Mouse (Mus musculus) liver, embryonic 14.5 days (tissue): ENCODE data around the gene Nav2.

Source experiments
- CTCF ChIP-seq: IDR thresholded peaks from 2 replicates; pipeline ENCODE4 v1.5.1; 2016; ENCODE audit warnings: antibody characterized with exemption, low read depth, control low read depth
- EP300 ChIP-seq: IDR thresholded peaks from 2 replicates; pipeline ENCODE4 v1.6.1; 2016; ENCODE audit warnings: antibody characterized with exemption, low read depth

DNA sequence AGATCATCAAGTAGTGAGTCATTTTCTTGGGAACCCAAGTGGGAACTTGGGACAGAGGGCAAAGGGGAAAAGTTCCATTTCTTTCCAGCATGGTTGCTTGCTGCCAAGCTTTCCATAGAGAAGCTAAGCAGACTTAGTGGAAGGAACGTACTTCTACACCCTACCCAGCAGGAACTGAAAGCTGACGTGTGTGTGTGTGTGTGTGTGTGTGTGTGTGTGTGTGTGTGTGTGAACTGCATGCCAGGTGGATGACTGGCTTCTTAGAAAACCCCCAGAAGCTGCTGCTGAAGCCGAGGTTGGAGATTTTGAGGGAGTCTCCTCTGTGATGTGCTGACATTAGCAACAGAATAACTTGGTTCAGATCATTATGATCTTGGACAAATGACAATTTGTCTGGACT is 406.5 kb downstream of the Nav2 start:
- TF ChIP-seq CTCF (no peak), EP300 (no peak)
